Mouse (Mus musculus) testis, adult 2 months (tissue): Measurements from ENCODE around the gene Trmo. TPM values are rescaled to one million over a fixed set of nuclear protein-coding genes. Genes with fewer than 3 reads are reported as not detected.

ENCODE experiments used
- H3K27ac ChIP-seq: fragments of 200-500 bp; 2 replicates; pipeline ENCODE4 v1.5.1; 2012; ENCODE audit warnings: low read depth, low read length; ENCODE audit not compliant: control insufficient read depth, insufficient read depth
- H3K27me3 ChIP-seq: fragments of 200-500 bp; 2 replicates; pipeline ENCODE4 v1.6.1; 2012; ENCODE audit warnings: mild to moderate bottlenecking, low read length, moderate library complexity; ENCODE audit not compliant: control insufficient read depth, insufficient read depth
- H3K36me3 ChIP-seq: fragments of 200-500 bp; 2 replicates; pipeline ENCODE4 v1.6.1; 2012; ENCODE audit warnings: mild to moderate bottlenecking, low read length; ENCODE audit not compliant: control insufficient read depth, insufficient read depth
- H3K4me1 ChIP-seq: fragments of 200-500 bp; 2 replicates; pipeline ENCODE4 v1.6.1; 2012; ENCODE audit warnings: low read length; ENCODE audit not compliant: control insufficient read depth, insufficient read depth
- H3K4me3 ChIP-seq: fragments of 200-500 bp; 2 replicates; pipeline ENCODE4 v1.5.1; 2012; ENCODE audit warnings: low read depth, mild to moderate bottlenecking, low read length, moderate library complexity, mixed read lengths; ENCODE audit not compliant: control insufficient read depth
- CTCF ChIP-seq: fragments of 200-500 bp; IDR thresholded peaks from 2 replicates; pipeline ENCODE4 v1.5.1; 2012; ENCODE audit warnings: low read depth, mild to moderate bottlenecking, inconsistent platforms, low read length, moderate library complexity; ENCODE audit not compliant: control insufficient read depth, insufficient read depth, insufficient replicate concordance
- POLR2A ChIP-seq: fragments of 200-500 bp; IDR thresholded peaks from 2 replicates; pipeline ENCODE4 v1.6.1; 2012; ENCODE audit warnings: low read depth, mild to moderate bottlenecking, inconsistent platforms, low read length, moderate library complexity; ENCODE audit not compliant: control insufficient read depth
- polyA plus RNA-seq: library from polyadenylated mRNA; depleted of rRNA; stranded (reverse); fragments of >200 nt; gene quantifications from 2 replicates; pipeline ENCODE4 v1.2.3, GENCODE M21; 2012; rRNA removed

Trmo gene
- polyA plus RNA-seq, 1 experiment: 12.1 TPM

DNA sequence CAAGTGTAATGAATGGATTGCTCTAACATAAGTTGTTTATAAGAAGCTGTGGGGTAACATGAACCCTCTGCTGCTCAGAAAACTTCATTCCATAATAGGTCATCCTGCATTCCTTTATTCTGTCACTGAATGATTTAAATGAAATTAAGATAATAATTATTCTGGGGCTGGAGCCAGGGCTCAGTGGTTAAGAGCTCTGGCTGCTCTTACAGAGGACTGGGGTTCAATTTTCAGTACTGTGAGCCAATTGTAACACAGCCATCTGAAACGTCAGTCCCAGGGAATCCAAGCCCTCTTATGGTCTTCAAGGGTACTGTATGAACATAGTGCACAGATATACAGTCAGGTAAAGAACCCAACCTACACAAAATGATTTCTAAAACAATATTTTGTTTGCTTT, 53.4 kb downstream of the Trmo start:
- no peak for TF ChIP-seq CTCF
- TF ChIP-seq POLR2A: no peak
- Histone ChIP-seq H3K4me3 (no peak overlapping the region), H3K4me1 (peaks cover 4% of the 10 kb centered on the region; the same call in 1 of the 2 replicates), H3K27ac (no peak overlapping the region), H3K36me3 (no peaks in the 10 kb centered on the region), H3K27me3 (peaks cover 3% of the 10 kb centered on the region; the same call in 1 of the 2 replicates)

DNA sequence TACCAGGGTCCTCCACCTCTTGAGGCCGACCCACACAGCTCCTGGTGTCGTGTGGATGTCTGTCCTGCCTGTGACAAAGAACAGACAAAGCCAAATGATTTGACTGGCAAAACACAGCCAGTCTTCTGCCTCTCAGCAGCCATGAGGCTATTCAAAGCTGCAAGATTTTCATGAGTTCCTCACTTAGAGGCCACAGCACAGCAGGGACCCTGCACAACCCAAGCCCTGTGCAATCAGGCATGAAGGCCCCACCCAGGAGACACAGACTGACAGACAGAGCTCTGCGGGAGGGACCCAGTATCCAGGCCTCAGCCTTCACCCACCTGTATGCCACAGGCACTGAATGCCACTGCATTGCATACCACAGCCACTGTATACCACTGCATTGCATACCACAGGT, 60.3 kb downstream of the Trmo start:
- H3K27me3 ChIP-seq: no peaks in the 10 kb centered on the region
- H3K36me3 ChIP-seq: no peaks in the 10 kb centered on the region
- no peak for TF ChIP-seq CTCF
- TF ChIP-seq POLR2A: no peak
- no peak overlapping the region for H3K27ac ChIP-seq
- no peak overlapping the region for H3K4me3 ChIP-seq
- H3K4me1 ChIP-seq: no peaks in the 10 kb centered on the region

Other genes starting within 250 kb of the Trmo start
- 6.2 and 7.2 TPM in 2 replicates for gene Xpa, start 193.1 kb downstream of the Trmo start, polyA plus RNA-seq
- 0.04 TPM in 1 of 2 replicates, not detected in the other for gene Foxe1, start 45.8 kb downstream of the Trmo start, polyA plus RNA-seq
- gene Hemgn, start 24.1 kb upstream of the Trmo start, polyA plus RNA-seq: 54.7 and 57.4 TPM in 2 replicates
- gene Anp32b, start 61.5 kb upstream of the Trmo start, polyA plus RNA-seq: 10.5 and 11.6 TPM in 2 replicates
- gene Nans, start 99.8 kb upstream of the Trmo start, polyA plus RNA-seq: 9.5 and 10.7 TPM in 2 replicates
- 6.4 and 6.6 TPM in 2 replicates for gene Trim14, start 146.7 kb upstream of the Trmo start, polyA plus RNA-seq
- 139 and 175 TPM in 2 replicates for gene Coro2a, start 212.8 kb upstream of the Trmo start, polyA plus RNA-seq